Mouse (Mus musculus) inflammation-experienced regulatory T-cells, adult 6 months (primary cell): ENCODE measurements around the gene Wfikkn1. TPM values are rescaled to one million over a fixed set of nuclear protein-coding genes. Genes with fewer than 3 reads are reported as not detected.

Experiments used
- ATAC-seq: one replicate; pipeline ENCODE4 v1.8.0; 2017
- polyA plus RNA-seq, 3 experiments: library from polyadenylated mRNA; unstranded; fragments of 100-300 nt; shearing (Covaris generic); gene quantifications; one replicate each; pipeline ENCODE4 v1.2.1; 2017

The Wfikkn1 gene
- polyA plus RNA-seq, 3 experiments from 2014 or later = 0.93 to 1.9 (median 1.4) TPM

GRCm38 (mm10) chr17:25836397-25837075, 44.1 kb downstream of the Wfikkn1 start:
- ATAC-seq = no peak

- no peak for ATAC-seq
Observed at GRCm38 (mm10) chr17:25835816-25836215, 44.8 kb downstream of the Wfikkn1 start.

DNA sequence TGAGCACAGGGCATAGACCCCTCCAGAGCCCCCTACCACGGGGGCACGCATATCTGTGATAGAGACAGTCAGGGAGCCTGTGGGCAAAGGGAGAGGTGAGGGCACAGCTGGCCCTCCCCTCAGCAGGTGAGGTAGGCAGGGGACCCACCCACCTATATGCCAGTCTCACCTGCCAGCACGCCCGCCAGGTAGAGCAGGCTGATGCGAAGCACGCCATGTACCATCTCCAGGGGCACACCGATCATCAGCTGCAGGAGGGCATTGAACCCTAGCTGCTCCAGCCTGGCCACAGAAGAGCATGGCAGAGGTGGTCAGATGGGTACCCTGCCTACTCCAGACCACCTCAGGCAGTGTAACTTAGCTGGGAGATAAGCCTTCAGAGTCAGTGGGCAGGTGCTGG, 45.4 kb downstream of the Wfikkn1 start:
- ATAC-seq = no peak

- no peak for ATAC-seq
Observed at GRCm38 (mm10) chr17:25834595-25835222, 45.9 kb downstream of the Wfikkn1 start.

DNA sequence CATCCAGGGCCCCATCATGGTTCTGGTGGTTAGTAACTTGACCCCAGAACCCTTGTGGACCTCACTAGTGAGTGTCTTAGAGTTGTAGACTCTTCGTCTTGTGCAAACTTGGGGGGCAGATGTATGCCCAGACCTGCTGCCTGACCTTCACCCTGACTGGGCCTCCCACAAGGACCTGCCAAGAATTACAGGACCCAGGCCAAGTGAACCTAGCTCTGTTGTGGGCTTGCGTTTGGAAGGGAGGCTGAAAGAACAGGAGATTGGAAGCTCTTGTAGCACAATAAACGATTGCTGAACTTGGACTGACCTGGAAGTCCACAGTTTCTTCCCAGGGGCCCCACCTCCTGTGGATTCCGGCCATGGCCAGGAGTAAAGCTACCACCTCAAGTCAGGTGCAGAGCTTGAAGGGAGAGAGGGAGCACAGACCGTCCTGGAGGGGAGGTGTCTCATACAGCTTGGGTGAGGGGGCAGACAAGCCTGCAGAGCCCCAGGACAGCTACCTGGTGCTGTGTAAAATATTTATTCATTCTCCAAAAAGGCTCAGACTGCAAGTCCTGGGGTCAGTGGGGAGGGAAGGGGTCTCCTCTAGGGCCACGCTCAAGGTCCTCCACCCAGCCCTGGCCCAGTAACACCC, 46.6 kb downstream of the Wfikkn1 start:
- ATAC-seq = no peak

DNA sequence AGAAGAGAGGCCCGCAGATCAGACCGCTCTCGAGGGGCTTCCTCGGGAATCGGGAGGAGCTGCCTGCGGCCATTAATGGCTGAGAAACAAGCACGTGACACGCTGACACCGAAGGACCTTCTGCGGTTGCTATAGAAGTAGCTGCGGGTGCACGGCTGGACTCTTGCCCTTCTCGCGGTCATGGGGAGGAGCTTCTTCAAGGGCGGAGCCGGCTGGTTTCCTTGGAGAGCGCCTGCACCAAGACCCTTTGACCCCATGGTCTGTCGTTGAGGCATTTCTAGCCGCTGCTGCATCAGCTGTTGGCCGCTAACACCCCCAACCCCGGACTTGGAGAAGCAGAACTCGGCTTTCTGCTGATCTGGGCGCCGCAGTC, 47.4 kb downstream of the Wfikkn1 start, which contains the start of gene Stub1:
Gene Stub1, minus strand, starts transcription at position 114 of the 373 bp plus-strand sequence.
- ATAC-seq = no peak

- ATAC-seq = peak; percentile 95
Observed at GRCm38 (mm10) chr17:25832436-25833290, 48.0 kb downstream of the Wfikkn1 start.

DNA sequence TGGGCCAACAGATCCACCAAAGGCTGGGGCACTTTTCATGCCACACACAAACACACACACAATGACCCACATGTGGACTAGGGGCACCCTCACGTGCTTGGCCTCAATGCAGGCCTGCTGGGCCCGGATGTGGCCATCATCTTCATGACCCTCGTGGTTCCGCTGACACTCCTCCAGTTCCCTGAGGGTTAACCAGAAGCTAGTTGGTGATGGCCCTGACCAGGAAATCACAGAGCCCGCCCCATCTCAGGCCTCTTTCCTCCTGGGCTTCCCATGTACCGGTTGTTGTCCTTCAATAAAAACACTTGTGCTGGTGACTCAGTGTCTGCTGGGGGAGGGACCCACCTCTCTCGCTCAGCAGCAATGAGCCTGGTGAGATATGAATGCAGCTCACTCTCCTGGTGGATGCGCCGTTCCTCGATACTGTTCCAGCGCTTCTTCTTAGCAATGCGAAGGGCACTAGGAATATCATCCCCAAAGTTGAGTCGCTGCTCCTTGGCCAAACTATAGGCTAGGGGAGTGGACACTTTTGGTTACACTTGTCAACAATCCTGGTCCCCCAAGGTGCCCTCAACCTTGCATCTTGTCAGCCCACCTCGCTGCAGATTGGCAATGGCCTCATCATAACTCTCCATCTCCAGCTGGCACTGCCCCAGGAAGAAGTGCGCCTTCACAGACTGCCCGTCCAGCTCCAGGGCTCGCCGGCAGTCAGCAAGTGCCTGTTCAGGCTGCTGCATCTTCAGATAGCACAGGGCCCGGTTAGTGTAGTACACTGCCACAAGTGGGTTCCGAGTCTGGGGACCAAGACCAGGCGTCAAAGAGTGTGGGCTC, 49.0 kb downstream of the Wfikkn1 start:
- no peak for ATAC-seq

GRCm38 (mm10) chr17:25830806-25831431, 49.7 kb downstream of the Wfikkn1 start:
- no peak for ATAC-seq

- no peak for ATAC-seq
Observed at GRCm38 (mm10) chr17:25830200-25830753, 50.4 kb downstream of the Wfikkn1 start.

GRCm38 (mm10) chr17:25829558-25830017, 51.1 kb downstream of the Wfikkn1 start:
- no peak for ATAC-seq

DNA sequence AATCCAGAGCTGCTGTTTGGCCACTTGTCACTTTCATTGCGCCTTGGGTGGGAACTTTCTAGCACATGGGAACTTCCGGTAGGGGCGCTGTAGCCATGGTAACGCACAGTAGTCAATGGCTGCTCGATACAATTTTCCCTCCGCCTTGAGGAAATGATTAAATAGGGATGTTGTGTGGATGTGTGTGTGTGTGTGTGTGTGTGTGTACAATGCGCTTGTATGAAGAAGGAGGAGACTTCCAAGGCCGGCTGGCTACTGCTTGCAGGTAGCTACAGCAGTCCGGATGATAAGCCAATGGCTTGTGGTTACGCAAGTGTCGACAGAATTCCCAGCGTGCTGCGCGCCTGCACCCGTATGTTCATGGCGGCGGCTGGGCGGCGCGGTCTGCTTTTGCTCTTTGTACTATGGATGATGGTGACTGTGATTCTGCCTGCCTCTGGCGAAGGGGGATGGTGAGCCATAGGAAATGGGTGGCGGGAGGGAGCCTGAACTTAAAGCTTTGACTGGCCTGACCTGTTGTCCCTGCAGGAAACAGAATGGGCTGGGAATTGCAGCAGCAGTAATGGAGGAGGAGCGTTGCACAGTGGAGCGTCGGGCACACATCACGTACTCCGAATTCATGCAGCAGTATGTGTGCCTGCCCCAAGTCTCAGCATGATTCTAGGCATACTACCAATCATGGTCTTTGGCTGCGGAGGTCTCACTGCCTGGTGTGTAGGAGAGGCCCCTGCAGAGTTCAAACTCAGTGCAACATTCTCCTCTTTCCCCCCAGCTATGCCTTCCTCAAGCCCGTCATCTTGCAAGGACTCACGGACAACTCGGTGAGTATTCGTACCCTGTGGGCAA, 51.7 kb downstream of the Wfikkn1 start, which contains the start of gene Jmjd8:
Gene Jmjd8, plus strand, starts transcription at position 156 of the 846 bp plus-strand sequence.
- ATAC-seq = peak; percentile 56

DNA sequence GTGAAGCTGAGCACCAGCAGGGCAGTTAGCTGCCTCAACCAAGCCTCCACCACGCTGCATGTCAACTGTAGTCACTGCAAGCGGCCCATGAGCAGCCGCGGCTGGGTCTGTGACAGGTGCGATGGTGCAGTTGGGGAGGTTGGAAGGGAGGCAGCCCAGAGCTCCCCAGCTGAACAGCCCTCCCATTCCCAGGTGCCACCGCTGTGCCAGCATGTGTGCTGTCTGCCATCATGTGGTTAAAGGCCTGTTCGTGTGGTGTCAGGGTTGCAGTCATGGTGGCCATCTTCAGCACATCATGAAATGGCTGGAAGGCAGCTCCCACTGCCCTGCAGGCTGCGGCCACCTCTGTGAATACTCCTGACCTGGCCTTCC, 52.4 kb downstream of the Wfikkn1 start:
- ATAC-seq = no peak

Other genes starting within 250 kb of the Wfikkn1 start
- not detected for gene Gng13, start 163.7 kb downstream of the Wfikkn1 start, polyA plus RNA-seq
- 10 to 100 TPM in 1 of 3 experiments, 1 to 10 TPM in 2; 1.4 to 12.9 (median 3.9) TPM for gene Chtf18, start 153.4 kb downstream of the Wfikkn1 start, polyA plus RNA-seq
- gene Rpusd1, start 153.2 kb downstream of the Wfikkn1 start, polyA plus RNA-seq = 10 to 100 TPM in 2 of 3 experiments, 1 to 10 TPM in 1; 8.6 to 12.5 (median 11.2) TPM
- not detected for gene Mslnl, start 144.8 kb downstream of the Wfikkn1 start, polyA plus RNA-seq
- gene Msln, start 126.5 kb downstream of the Wfikkn1 start, polyA plus RNA-seq = not detected
- gene Narfl, start 107.1 kb downstream of the Wfikkn1 start, polyA plus RNA-seq = 10 to 100 TPM; 16.4 to 18.4 (median 17.0) TPM
- 10 to 100 TPM; 23.1 to 41.8 (median 31.1) TPM for gene Haghl, start 95.2 kb downstream of the Wfikkn1 start, polyA plus RNA-seq
- under 1 TPM in 2 of 3 experiments, not detected in 1; 0.50 to 0.75 TPM for gene Ccdc78, start 94.3 kb downstream of the Wfikkn1 start, polyA plus RNA-seq
- 100 to 1,000 TPM; 158 to 288 (median 193) TPM for gene Fam173a, start 88.0 kb downstream of the Wfikkn1 start, polyA plus RNA-seq
- not detected for gene AC134908.4, start 85.2 kb downstream of the Wfikkn1 start, polyA plus RNA-seq
- 1 to 10 TPM; 3.3 to 5.7 (median 5.6) TPM for gene Metrn, start 83.7 kb downstream of the Wfikkn1 start, polyA plus RNA-seq
- gene Fbxl16, start 71.8 kb downstream of the Wfikkn1 start, polyA plus RNA-seq = not detected
- gene Wdr24, start 57.2 kb downstream of the Wfikkn1 start, polyA plus RNA-seq = 10 to 100 TPM; 13.8 to 23.4 (median 19.3) TPM
- gene Jmjd8, start 52.0 kb downstream of the Wfikkn1 start, polyA plus RNA-seq = 10 to 100 TPM; 12.5 to 26.2 (median 23.9) TPM
- gene Stub1, start 47.5 kb downstream of the Wfikkn1 start, polyA plus RNA-seq = 10 to 100 TPM; 60.7 to 79.7 (median 78.2) TPM
- 1 to 10 TPM in 1 of 3 experiments, not detected in 2; 1.7 TPM for gene Rhbdl1, start 43.6 kb downstream of the Wfikkn1 start, polyA plus RNA-seq
- 1 to 10 TPM in 1 of 3 experiments, under 1 TPM in 2; 0.26 to 1.1 (median 0.67) TPM for gene Gm20683, start 39.1 kb downstream of the Wfikkn1 start, polyA plus RNA-seq
- gene Rhot2, start 36.0 kb downstream of the Wfikkn1 start, polyA plus RNA-seq = 10 to 100 TPM; 21.2 to 32.3 (median 23.4) TPM
- gene Wdr90, start 19.4 kb downstream of the Wfikkn1 start, polyA plus RNA-seq = 1 to 10 TPM; 3.3 to 7.0 (median 6.8) TPM
- 1 to 10 TPM; 2.5 to 3.9 (median 3.5) TPM for gene Mcrip2, start 12.1 kb downstream of the Wfikkn1 start, polyA plus RNA-seq
- gene Mettl26, start 5.8 kb downstream of the Wfikkn1 start, polyA plus RNA-seq = 100 to 1,000 TPM in 1 of 3 experiments, 10 to 100 TPM in 2; 91.1 to 121 (median 98.2) TPM
- gene Rab40c, start 38.9 kb upstream of the Wfikkn1 start, polyA plus RNA-seq = 1 to 10 TPM; 6.0 to 7.9 (median 7.5) TPM
- 10 to 100 TPM; 22.0 to 28.6 (median 27.4) TPM for gene Pigq, start 64.1 kb upstream of the Wfikkn1 start, polyA plus RNA-seq
- gene Nhlrc4, start 64.1 kb upstream of the Wfikkn1 start, polyA plus RNA-seq = not detected
- gene A930017K11Rik, start 71.7 kb upstream of the Wfikkn1 start, polyA plus RNA-seq = not detected
- gene Capn15, start 104.9 kb upstream of the Wfikkn1 start, polyA plus RNA-seq = 1 to 10 TPM; 5.6 to 6.0 (median 5.7) TPM
- 1 to 10 TPM; 1.6 to 3.0 (median 2.7) TPM for gene Rab11fip3, start 188.7 kb upstream of the Wfikkn1 start, polyA plus RNA-seq
- gene Decr2, start 209.5 kb upstream of the Wfikkn1 start, polyA plus RNA-seq = 10 to 100 TPM; 14.2 to 26.5 (median 21.7) TPM
- 1 to 10 TPM in 1 of 3 experiments, under 1 TPM in 2; 0.39 to 1.0 (median 0.52) TPM for gene Nme4, start 214.7 kb upstream of the Wfikkn1 start, polyA plus RNA-seq
- 1 to 10 TPM; 6.0 to 8.5 (median 6.3) TPM for gene Tmem8, start 232.4 kb upstream of the Wfikkn1 start, polyA plus RNA-seq
- gene Mrpl28, start 242.6 kb upstream of the Wfikkn1 start, polyA plus RNA-seq = 100 to 1,000 TPM in 2 of 3 experiments, 10 to 100 TPM in 1; 94.6 to 150 (median 125) TPM